Mouse (Mus musculus): ENCODE data around the gene Slc25a19.
A peak's percentile ranks its signal among the peaks of the same experiment; 100 is the strongest.

Gene Slc25a19

DNA sequence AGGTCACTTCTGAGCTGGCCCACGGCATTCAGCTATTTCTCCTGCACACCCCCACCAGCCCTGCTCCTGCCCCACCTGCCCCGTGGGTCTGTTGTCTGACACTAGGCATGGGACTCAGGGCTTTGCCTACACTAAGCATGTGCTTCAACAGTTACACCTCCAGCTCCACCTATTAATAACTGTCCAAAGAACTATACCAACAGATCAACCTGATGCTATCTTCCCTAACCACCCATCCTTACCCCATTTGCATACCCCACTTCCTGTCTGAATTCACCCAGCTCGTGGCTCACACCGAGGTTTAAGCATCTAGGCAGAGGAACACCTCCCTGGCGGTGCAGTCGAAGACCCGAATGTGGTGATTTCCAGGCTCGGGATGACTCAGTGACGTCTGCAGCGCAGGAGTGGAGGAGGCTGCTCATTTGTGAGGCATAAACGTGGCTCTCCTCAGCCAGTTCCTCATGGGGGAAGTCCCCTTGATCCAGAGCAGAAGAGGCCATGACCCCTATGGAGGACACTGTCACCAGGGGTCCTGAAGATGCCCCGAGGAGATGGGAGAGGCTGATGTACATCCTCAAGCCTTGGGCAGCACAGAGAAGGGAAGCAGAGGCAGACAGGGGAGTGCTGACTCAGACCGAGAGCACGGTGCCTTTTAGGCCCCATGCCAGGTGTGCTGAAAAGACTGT is 13.0 kb upstream of the Slc25a19 start:
- peak; percentile 74 for DNase-seq (ENCODE audit: low read depth, low spot score)

DNA sequence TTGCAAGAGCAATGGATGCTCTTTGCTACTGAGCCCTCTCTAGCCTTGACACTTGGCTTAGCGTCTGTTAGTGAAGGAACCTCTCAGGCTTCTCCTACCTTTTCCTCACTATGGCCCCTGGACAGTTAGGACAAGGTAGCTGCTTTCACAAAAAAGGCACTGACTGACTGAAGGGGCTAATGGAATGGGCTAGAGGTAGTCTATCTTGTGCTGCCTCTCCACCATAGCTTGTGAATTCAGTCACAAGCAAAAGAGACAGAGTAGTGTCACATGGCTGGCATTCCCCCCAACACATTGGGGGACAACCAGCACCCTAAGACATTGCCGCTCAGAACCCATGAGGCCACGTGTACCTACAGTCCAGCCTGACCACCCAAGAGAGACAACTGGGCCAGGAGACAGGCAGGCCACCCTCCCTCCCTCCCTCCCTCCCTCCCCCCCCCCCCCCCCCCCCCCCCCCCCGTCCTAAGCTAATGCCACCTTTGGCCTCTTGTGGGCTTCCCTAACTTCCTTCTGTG is 12.3 kb upstream of the Slc25a19 start:
- DNase-seq (ENCODE audit: low read depth, low spot score), result no peak

DNA sequence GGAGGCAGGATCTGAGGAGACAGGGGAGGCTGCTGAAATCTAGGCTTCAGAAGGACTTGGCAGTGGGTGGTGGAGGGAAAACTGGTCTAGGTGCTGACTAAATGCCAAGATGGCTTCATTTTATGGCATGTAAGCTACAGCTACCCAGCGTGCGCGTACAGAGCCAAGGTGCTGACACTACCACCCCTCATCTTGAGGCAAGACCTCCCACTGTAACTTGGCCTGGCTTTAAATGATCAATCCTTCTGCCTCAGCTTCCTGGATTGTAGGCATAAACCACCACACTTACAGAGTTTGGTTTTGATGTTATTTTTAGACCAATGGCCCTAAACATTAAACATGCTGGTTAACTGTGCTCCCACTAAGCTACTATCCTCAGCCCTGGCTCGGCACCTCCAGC is 11.4 kb upstream of the Slc25a19 start:
- DNase-seq (ENCODE audit: low read depth, low spot score), result no peak

DNA sequence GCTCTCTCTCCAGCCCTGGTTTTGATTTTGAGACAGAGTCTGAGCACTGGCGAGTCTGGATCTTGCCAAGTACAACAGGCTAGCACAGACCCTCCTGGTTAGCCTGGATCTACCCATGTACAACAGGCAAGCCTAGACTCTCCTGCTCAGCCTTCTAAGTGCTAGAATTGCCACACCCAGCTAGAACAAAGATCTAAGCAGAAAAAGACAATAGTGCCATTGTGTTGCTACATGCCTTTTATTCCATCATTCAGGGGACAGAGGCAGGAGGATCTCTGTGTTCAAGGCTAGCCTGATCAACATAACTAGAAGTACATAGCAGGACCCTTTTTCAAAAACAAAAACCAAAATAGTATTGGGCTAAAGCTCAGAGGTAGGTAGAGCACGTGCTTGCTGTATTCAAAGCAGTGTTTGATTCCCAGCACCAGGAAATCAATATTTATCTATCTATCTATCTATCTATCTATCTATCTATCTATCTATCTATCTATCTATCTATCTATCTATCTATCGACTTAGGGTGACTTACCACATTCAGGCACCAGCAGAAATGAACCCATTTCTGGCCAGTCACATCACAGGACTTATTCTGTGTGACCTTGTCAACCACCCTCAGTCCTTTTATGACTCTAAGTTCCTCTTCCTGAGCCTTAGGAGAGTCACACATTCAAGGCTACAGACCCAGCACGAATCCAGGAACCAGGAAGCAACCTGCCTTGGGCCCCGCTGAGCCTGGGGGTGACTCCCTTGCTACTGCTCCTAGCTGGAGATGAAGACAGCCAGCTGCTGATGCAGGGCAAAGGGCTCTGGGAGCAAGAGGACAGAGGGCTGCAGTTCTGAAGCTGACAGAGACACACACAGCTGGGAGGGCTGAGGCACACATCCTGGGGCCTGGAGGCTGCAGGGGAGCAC is 10.7 kb upstream of the Slc25a19 start:
- DNase-seq (ENCODE audit: low read depth, low spot score), result no peak

DNA sequence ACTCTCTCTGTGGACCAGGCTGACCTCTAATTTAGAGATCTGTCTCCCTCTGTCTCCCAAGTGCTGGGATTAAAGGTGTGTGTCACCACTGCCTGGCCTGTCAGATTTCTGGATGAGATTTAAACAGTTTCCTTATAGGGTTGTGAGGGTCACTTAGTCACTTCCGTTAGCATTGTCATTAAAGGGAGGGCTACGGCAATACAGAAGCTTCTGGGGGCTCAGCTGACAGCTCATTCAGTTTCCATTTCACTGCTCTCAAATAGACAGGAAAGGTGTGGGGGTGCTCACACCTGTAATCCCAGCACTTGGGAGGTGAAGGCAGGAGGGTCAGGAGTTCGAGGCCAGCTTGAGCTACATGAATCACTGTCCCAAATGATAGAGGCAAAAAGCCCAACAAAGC is 8.9 kb upstream of the Slc25a19 start:
- DNase-seq (ENCODE audit: low read depth, low spot score), result no peak

DNA sequence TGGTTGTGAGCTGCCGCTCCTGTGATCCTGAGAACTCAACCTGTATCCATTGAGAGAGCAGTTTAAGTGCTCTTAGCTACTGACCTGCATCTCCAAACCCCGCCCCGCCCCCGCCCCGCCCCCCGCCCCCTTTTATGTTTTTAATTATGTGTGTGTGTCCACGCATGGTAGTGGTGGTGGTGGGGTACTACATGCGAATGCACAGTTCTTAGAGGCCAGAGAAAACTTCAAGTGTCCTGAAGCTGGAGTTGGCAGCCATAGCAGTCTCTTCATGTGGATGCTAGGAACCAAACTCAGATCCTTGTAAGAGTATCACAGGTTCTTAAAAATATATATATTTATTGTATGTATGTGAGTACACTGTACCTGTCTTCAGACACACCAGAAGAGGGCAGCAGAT is 7.4 kb upstream of the Slc25a19 start:
- no peak for DNase-seq (ENCODE audit: low read depth, low spot score)

DNA sequence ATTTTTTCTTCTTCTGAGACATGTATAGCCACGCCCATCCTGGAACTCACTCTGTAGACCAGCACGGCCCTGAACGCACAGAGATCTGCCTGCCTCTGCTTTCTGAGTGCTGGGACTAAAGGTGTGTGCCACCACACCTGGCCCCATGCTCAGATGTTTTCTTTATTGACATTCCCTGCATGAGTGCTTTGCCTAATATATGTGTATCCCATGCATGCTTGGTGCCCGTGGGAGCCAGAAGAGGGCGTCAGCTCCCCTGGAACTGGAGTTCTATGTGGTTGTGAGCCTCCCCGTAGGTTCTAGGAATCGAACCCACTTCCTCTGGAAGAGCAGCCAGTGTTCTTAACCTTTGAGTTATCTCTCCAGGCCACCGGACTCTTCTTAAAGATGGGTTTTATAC is 6.9 kb upstream of the Slc25a19 start:
- DNase-seq (ENCODE audit: low read depth, low spot score), result no peak

DNA sequence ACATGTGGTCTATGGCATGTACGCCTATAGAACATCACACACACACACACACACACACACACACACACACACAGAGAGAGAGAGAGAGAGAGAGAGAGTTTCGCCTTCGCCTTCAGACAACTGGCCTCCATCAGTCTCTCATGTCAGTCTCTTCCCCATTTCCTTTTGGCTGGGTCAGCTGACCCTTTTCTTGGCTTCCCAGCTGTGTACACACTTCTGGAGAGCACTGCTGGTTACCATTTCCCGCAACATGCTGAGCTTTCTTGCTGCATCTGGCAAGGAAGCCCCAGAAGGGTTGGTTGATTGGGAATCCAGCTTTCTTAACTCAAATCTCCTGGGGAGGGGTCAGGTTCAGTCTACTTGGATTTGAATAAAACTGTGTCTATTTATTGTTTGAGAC is 6.0 kb upstream of the Slc25a19 start:
- no peak for DNase-seq (ENCODE audit: low read depth, low spot score)

DNA sequence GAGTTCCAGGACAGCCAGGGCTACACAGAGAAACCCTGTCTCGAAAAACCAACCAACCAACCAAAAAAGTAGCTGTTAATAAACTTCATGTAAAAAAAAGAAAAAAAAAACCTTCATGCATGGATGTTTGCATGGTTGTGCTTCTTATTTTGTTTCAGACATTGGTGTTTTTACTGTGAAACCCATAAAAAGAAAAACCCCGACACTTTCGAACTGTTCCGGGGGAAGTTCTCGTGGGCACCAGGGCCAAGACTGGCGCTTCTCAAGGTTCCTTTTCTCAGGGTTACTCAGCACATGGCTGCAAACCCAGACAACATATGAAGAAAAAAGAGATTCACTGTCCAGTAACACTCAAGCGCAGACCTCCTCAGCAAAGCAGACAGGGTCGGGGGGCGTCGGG is 4.8 kb upstream of the Slc25a19 start:
- no peak for DNase-seq (ENCODE audit: low read depth, low spot score)

DNA sequence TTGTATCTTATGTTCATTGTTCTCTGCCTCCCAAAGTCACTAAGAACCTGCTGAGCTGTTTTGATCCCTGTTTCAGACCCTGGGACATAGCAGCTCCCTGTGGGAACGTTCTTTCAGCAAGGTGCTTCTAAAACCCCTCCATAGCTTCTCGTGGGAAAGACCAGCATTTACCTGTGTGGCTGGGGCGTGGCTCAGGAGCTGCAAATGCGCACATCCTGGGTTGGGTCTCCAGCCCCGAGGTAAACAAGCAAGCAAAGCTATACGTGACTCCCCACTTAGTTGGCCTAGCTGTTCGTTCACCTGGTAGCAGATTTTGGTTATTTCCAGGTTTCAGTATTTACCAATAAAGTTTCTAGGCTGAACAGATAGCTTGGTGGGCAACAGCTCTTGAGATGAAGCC is 4.2 kb upstream of the Slc25a19 start:
- DNase-seq (ENCODE audit: low read depth, low spot score), result no peak

DNA sequence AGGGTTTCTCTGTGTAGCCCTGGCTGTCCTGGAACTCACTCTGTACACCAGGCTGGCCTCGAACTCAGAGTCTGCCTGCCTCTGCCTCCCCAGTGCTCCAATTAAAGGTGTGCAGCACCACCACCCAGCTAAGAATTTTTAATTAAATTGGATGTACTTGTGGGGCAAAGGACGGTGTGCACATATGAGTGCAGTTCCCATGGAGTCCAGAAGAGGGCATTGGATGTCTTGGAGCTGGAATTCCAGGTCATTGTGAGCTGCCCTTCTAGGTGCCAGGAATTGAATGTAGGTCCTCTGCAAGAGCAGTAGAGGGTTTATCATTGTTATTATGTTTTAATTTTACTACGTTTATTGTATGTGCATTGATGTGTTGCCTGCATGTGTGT is 3.4 kb upstream of the Slc25a19 start:
- peak; percentile 69 for DNase-seq (ENCODE audit: low read depth, low spot score)

DNA sequence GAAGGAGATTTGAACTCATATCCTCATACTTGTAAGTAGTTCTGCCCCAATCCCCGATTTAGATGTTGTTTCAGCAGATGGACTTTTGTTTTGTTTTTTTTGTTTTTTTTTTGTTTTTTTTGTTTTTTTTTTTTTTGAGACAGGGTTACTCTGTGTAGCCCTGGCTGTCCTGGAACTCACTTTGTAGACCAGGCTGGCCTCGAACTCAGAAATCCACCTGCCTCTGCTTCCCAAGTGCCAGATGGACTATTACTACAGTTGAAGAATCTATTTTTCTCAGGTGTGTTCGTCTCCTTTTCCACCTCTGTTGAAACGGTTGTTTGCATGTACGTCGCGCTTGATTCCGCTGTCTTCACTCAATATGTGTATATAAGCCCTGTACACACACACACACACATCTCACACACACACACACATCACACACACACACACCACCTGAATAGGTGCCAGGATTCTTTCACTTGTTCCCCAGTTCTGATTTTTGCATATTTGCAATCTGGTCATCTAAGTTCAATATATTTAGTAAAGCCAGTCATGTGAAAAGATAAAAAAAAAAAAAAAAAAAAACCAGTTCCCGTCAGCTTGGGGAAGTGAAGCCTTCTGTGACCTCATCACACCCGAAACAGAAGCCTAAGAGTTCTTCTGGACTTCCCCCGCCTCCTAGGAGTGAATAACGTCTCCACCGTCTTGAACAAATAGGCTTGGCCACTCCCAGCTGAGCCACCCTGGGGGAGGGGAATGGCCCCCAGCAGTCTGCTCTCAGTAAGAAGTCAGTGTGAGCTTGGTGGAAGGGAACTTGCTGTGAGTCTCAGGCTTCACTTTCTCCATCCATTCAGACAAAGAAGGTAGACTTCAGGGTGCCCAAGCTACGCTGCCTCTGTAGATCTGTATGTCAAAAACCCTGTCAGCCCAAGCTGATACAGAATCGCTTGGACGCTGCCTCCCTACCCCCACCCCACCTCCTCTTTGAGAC is 2.7 kb upstream of the Slc25a19 start:
- DNase-seq (ENCODE audit: low read depth, low spot score), result peak; percentile 61

DNA sequence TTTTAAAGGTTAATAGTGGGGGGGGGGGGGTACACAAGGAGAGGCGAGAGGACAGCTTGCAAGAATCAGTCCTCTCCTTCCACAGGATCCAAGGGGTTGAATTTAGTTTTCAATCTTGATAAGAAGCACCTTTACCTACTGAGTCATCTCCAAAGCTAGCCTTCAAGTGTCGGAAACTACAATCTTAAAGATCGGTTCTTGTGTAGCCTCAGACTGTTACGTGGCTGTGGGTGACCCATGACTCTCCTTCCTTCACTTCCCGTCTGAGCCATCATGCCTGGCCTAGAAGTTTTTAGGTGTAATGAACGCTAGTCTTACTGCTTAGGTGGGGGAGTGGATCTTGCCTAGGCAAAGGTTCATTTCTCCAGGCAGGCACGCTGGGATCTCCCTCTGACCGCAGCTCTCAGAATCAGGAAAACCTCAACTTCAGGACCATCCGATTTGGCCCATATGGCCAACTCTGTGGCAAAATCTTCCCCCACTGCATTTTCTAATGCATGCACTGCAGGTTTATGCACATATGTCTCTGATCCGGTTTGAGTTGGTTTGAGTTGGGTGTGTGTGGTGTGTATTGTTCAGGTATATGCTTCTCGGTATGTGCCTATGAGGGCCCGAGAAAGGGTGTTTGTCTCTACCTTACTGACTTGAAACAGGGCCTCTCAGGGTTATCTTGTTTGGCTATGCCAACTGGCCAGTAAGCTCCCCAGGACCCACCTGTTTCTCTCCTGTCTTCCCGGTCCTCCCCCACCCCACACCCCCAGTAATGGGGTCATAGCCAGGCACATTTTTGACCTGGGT is 1.8 kb upstream of the Slc25a19 start:
- DNase-seq (ENCODE audit: low read depth, low spot score), result no peak

DNA sequence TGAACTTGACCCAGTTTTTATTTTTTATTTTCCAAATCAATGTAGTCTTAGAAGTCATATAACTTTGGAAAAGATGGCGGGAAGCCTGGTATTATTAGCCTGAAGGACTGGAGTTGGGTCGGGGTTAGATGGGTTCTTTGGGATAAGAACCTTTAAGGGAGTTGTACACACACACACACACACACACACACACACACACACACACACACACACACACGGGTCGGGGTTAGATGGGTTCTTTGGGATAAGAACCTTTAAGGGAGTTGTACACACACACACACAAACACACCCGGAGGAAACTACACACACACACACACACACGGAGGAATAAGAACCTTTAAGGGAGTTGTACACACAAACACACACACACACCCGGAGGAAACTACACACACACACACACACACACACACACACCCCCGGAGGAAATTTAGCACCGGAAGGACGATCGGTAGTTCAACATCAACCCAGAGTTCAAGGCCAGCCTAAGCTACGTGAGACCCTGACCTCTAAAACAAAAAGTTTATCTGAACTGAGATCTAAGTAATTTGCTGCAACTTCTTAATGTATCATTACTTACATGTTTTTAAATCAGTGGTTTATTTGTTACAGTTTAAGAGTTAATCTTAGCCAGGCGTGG is 488 bp upstream of the Slc25a19 start:
- DNase-seq (ENCODE audit: low read depth, low spot score), result no peak

DNA sequence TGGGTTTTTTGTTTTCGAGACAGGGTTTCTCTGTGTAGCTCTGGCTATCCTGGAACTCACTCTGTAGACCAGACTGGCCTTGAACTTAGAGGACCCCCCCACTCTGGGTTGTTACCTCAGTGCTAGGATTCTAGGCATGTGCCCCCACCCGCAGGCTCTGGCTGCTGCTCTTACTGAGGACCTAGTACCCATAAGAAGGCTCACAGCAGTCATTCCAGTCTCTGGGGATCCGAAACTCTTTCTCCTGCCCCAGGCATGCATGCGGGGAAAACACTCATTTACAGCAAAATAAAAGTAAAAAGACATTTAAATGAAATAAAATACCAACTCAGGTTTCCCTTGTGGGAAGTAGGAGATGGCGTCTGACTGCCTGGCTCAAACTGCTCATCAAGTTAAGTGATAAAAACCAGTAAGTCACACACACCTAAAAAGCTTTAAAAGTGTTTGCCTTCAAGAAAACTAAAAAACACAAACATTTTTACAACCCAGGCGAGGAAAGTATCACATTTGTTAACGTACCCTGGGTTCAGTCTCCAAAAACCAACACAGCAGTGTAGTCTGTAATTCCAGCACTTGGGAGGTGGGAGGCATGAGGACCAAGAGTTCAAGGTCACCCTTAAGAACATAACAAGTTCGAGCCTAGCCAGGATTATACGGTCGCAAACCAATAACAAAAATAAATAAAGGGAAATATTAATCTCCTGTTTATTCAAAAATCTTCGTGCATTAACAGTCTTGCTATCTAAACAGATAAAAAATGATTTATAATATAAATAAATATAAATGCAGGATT is 1.1 kb downstream of the Slc25a19 start:
- no peak for DNase-seq (ENCODE audit: low read depth, low spot score)

DNA sequence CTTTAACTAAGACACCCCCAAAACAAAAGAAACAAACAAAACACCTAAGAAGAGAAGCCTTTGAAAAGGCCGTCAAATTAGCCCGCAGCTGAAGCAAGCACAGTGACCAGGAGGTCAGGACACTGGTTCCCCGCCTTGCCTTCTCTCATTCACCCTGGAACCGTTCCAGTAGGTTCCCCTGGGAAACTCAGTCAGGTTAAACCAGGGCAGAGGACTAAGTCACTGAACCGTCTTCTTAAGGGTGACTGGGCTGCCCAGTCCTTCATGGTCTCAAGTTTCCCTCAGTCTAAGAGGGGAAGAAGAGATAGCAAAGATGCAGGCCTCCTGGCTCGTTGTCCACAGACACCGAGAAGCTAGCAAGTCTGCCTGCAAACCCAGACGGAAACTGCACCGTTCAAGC is 2.2 kb downstream of the Slc25a19 start:
- no peak for DNase-seq (ENCODE audit: low read depth, low spot score)

DNA sequence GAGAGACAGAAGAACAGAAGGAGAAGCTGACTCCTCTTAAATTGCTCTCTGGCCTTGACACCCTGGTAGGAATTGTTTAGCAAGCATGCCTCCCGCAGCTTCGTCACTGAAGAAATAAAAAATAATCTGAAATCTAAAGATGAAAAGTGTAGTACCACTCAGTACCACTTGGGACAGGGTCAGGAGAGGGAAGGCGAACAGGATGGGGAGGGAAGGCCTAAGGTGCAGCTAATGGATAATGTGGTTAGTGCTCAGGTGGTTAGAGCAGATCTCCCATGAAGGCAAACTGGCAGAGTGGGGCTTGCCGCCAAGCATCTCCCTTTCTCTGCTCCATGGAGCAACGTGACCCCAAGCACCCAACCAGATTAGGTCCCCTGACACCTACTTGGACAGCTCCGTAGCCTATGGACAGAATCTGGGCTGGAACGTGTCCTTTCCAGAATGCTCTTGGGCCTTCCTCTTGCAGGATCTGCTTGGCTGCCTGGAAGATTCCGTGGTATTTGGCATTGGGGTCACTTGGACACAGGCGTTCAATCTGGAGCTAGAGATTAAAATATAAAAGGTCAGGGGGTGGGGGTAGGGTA is 4.5 kb downstream of the Slc25a19 start:
- peak; percentile 34 for DNase-seq (ENCODE audit: low read depth, low spot score)

DNA sequence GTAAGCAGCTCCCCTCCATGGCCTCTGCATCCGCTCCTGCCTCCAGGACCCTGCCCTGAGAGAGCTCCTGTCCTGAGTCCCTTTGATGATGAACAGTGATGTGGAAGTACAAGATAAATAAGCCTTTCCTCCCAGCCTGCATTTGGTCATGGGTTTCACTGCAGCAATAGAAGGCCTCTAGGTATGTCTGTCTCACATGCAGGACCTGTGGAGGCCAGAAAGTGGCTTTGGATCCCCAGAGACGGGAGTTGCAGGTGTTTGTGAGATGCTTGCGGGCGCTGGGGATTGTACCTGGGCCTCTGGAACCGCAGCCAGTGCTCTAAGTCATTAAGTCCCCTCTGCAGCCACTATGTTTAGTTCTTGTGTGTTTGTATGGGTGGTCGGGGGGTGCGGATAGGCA is 8.1 kb downstream of the Slc25a19 start:
- no peak for DNase-seq (ENCODE audit: low read depth, low spot score)

Measured in brain, adult 2 months (tissue).